Mouse (Mus musculus) forebrain, postnatal 0 days (tissue): ENCODE data around the gene Capza2. TPM values are rescaled to one million over a fixed set of nuclear protein-coding genes. Genes with fewer than 3 reads are reported as not detected.

ENCODE experiments used
- ATAC-seq: fragments of 200-750 bp; cut with Nextera tagmentation; 2 replicates; pipeline ENCODE4 v1.8.0; 2017; ENCODE audit warnings: mild to moderate bottlenecking, moderate library complexity
- DNase-seq: peaks from one replicate; pipeline ENCODE4 v3.0.0-alpha.2; 2015
- H3K27ac ChIP-seq: fragments of 300-500 bp; sonication (generic); 2 replicates; pipeline ENCODE4 v1.5.1; 2014; ENCODE audit warnings: low read depth, mild to moderate bottlenecking, antibody characterized with exemption, low read length, moderate library complexity, mixed read lengths
- H3K27me3 ChIP-seq: fragments of 300-500 bp; sonication (generic); 2 replicates; pipeline ENCODE4 v1.6.1; 2014; ENCODE audit warnings: mild to moderate bottlenecking, low read length, mixed read lengths; ENCODE audit not compliant: insufficient read depth
- H3K36me3 ChIP-seq: fragments of 300-500 bp; sonication (generic); 2 replicates; pipeline ENCODE4 v1.6.1; 2014; ENCODE audit warnings: mild to moderate bottlenecking, moderate library complexity; ENCODE audit not compliant: insufficient read depth
- H3K4me1 ChIP-seq: fragments of 300-500 bp; sonication (generic); 2 replicates; pipeline ENCODE4 v1.6.1; 2014; ENCODE audit warnings: antibody characterized with exemption; ENCODE audit not compliant: insufficient read depth
- H3K4me2 ChIP-seq: fragments of 300-500 bp; sonication (generic); 2 replicates; pipeline ENCODE4 v1.6.1; 2014; ENCODE audit warnings: low read depth, mild to moderate bottlenecking, moderate library complexity
- H3K4me3 ChIP-seq: fragments of 300-500 bp; sonication (generic); 2 replicates; pipeline ENCODE4 v1.5.1; 2014; ENCODE audit warnings: low read depth, low read length, mixed read lengths
- H3K9ac ChIP-seq: fragments of 300-500 bp; sonication (generic); 2 replicates; pipeline ENCODE4 v1.6.1; 2014; ENCODE audit warnings: mild to moderate bottlenecking
- H3K9me3 ChIP-seq: fragments of 300-500 bp; sonication (generic); 2 replicates; pipeline ENCODE4 v1.6.1; 2016; ENCODE audit warnings: low read length
- CTCF ChIP-seq: sonication (generic); IDR thresholded peaks from 2 replicates; pipeline ENCODE4 v1.5.1; 2016; ENCODE audit warnings: antibody characterized with exemption, control low read depth, low read depth
- WGBS: fragments of 180-500 bp; shearing (Covaris S2); extraction: QIAGEN DNeasy Blood & Tissue Kit; methylation state at CpG from one replicate; pipeline ENCODE4 v1.1.7; 2014; 5-methylcytosine and 5-hydroxymethylcytosine counted together
- polyA plus RNA-seq: library from polyadenylated mRNA; unstranded; fragments of >200 nt; fragmentation: Nextera tagmentation; extraction: Ambion mirVana; gene quantifications from 2 replicates; pipeline ENCODE4 v1.2.1, GENCODE M21; 2015
- total RNA-seq: library from RNA; depleted of rRNA; stranded (reverse); fragments of >200 nt; gene quantifications from 2 replicates; pipeline ENCODE4 v1.2.3, GENCODE M21; 2014

The Capza2 gene
- total and polyA plus RNA-seq, 2 experiments from 2014 or later: 204 to 268 TPM

DNA sequence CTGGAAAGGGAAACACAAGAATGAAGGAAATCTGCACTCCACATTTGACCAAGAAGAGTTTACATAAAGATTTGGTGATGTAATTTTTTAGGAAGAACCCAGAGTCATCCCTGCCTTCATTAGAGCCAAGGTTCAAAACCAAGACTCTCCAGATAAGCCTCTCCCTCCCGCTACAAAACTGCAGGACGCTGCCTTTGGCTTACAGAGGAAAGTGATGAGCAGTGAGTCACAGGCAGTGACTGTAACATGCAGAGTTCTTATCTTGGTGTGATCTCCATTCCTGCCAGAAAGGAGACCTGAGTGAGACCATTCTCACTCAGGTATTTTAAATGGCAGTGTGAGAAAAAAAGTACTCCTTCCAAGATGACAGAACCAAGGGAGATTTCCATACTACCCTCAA lies 34.5 kb upstream of the Capza2 start:
- Histone ChIP-seq H3K4me2 (no peak overlapping the region), H3K9ac (no peak overlapping the region), H3K36me3 (no peaks in the 10 kb centered on the region), H3K4me3 (no peak overlapping the region), H3K27ac (no peak overlapping the region), H3K27me3 (no peaks in the 10 kb centered on the region), H3K9me3 (no peaks in the 10 kb centered on the region), H3K4me1 (no peaks in the 10 kb centered on the region)
- WGBS: 73% methylated on average over 2 of the region's 2 CpGs
- TF ChIP-seq CTCF: no peak
- ATAC-seq (no peak), DNase-seq (no peak)

DNA sequence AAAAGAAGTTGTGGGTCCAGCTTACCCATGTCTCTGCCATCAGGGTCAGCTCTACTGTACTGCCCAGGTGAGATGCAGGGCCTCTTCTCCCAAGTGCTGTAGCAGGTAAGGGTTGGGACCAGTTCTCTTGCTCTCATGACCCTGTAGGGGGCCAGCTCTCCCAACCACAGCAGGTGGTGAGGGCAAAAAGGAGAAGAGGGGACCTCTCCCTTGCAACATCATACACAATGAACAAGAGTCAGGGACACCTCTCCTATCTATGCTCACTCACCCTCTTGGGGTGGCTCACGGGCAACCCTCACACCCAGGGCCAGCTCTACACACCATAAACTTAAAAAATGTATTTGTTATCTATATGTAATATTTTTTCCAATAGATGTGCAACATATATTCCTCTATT lies 29.1 kb upstream of the Capza2 start:
- 73% methylated on average over 1 of the region's 1 CpGs for WGBS

DNA sequence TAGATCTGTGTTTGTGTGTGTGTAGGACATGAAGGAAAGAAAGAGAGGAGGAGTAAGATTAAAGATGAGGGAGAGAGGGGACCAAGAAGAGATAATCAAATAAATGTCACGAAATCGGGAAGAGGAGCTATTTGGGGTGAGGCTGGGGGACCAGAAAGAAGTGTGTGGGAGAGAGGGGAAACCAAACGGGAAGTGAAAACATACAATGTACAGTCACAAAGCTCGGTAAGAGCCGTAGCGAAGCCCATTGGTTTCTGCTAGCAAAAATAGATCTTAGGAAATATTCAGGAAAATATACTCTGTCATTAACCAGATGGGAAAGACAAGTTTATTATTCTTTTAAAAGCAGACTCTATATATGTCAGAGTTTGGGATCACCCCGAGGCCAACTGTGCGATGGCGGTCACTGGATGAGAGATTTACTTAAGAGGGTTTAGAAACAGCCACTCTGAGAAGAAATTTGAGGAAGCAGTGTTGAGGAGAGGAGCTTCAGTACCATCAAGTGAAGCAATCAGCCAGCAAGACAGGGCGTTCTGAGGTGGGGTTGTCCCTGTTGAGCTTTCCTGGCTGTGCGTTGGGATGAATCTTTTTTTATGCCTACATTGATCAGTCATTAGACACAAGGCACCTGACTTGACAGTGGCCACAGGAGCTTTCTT lies 24.6 kb upstream of the Capza2 start:
- Histone ChIP-seq H3K27ac (no peak overlapping the region), H3K9ac (no peak overlapping the region), H3K4me1 (no peaks in the 10 kb centered on the region), H3K4me3 (no peak overlapping the region), H3K36me3 (no peaks in the 10 kb centered on the region), H3K9me3 (no peaks in the 10 kb centered on the region), H3K4me2 (no peak overlapping the region), H3K27me3 (no peaks in the 10 kb centered on the region)
- no peak for ATAC-seq
- 90% methylated on average over 11 of the region's 11 CpGs for WGBS
- no peak for TF ChIP-seq CTCF
- no peak for DNase-seq

More for the DNA sequence above, 29.1 kb upstream of the Capza2 start:
- no peak for DNase-seq
- no peak for ATAC-seq
- Histone ChIP-seq H3K9ac (no peak overlapping the region), H3K9me3 (no peaks in the 10 kb centered on the region), H3K4me3 (no peak overlapping the region), H3K4me2 (no peak overlapping the region), H3K27ac (no peak overlapping the region), H3K27me3 (no peaks in the 10 kb centered on the region), H3K36me3 (no peaks in the 10 kb centered on the region), H3K4me1 (no peaks in the 10 kb centered on the region)
- no peak for TF ChIP-seq CTCF

DNA sequence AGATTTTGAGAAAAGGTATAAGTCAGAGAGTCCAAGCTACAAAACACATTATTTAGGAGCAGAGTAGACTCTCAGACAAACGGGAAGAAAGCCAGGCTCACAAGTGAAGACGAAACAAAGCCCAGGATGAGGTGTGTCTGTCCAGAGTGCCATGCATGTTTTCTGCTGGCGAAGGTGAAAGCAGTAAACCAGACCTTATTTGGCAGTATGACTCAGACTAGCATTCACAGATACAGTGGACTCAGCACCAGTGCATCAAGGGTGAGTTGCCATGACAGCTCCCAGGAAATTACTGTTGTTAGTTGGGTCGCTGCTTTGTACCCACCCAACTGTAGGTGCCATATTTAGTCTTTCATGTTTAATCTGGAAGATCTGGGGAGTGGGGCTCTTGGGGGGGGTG lies 23.4 kb upstream of the Capza2 start:
- Histone ChIP-seq H3K27ac (no peak overlapping the region), H3K27me3 (no peaks in the 10 kb centered on the region), H3K36me3 (no peaks in the 10 kb centered on the region), H3K9me3 (no peaks in the 10 kb centered on the region), H3K4me1 (no peaks in the 10 kb centered on the region), H3K4me3 (no peak overlapping the region), H3K9ac (no peak overlapping the region), H3K4me2 (no peak overlapping the region)
- DNase-seq (no peak), ATAC-seq (no peak)
- 94% methylated on average over 4 of the region's 4 CpGs for WGBS
- no peak for TF ChIP-seq CTCF

DNA sequence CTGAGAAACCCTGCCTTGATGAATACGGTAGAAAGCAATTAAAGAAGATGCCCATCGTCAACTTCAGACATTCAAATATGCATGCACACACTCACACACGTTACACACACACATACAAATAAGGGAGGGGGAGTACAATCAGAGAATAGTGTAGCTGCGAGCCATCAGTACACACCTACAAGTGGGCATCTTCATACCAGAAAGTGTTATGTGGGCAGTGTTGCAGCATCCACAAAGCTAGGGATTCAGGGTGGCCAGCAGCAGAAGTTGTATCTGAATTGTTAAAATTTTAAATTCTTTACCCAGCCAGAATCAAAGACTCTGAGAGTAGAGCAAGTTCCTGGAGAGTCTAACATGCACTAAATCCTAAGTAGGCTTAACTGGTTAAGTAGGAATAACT lies 15.2 kb upstream of the Capza2 start:
- no peak for ATAC-seq
- Histone ChIP-seq H3K9me3 (no peaks in the 10 kb centered on the region), H3K27me3 (no peaks in the 10 kb centered on the region), H3K4me3 (no peak overlapping the region), H3K9ac (no peak overlapping the region), H3K27ac (no peak overlapping the region), H3K4me1 (no peaks in the 10 kb centered on the region), H3K4me2 (no peak overlapping the region), H3K36me3 (no peaks in the 10 kb centered on the region)
- no peak for TF ChIP-seq CTCF
- 80% methylated on average over 4 of the region's 4 CpGs for WGBS
- no peak for DNase-seq

DNA sequence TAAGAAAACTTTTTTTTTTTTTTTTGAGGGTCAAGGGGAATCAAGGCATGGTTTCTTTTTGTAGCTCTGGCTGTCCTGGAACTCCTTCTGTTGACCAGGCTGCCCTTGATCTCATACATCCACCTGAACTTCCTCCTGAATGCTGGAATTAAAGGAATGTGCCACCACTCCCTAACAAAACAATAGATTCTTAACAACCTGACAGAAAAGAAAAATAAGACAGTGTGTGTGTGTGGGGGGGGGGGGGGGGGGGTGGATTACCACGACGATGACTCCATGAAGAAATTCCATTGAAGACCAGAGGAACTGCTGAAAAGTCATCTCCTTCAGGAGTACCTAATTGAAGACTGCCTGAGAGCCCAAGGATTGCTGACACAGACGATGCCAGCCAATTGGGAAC lies 14.6 kb upstream of the Capza2 start:
- Histone ChIP-seq H3K4me2 (no peak overlapping the region), H3K9me3 (no peaks in the 10 kb centered on the region), H3K4me3 (no peak overlapping the region), H3K9ac (no peak overlapping the region), H3K27ac (no peak overlapping the region), H3K4me1 (no peaks in the 10 kb centered on the region), H3K27me3 (no peaks in the 10 kb centered on the region), H3K36me3 (no peaks in the 10 kb centered on the region)
- DNase-seq: no peak
- TF ChIP-seq CTCF: no peak
- WGBS: 65% methylated on average over 3 of the region's 3 CpGs
- ATAC-seq: no peak

DNA sequence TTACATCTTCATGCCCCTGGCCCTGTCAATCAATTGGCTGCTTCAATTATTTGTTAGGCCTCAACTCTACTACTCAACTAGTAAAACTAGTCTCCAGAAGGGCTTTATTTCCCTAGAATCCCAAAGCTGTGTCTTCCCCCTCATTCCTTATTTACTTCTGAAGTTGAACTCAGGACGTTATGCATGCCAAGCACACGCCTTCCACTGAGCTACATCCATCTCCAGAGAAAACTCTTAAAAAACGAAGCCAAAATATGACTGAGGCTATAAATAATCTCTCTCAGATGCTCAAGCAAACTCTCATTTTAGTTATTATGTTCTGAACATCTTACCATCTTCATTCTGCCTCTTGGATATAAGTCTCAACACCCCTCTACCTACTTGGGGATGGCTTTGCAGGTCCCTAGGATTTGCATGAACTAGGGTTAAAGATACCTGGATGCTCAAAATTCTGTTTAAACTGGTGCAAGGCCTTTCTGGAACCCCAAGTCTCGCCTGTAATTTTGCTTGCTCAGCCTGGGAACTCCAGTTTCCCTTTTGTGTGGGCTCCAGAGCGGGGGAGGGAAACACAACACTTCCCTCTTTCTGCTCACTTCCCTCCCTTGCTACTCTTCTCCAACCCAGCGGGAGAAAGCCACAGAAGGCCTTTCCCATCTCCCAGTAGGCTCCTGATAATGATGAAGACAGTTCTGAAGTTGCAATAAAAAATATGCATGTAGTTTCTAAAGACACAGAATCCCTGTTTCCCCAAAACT lies 7.2 kb upstream of the Capza2 start:
- Histone ChIP-seq H3K27me3 (no peaks in the 10 kb centered on the region), H3K27ac (peak overlapping the region; percentile 15; the same call in 1 of the 2 replicates), H3K4me2 (no peak overlapping the region), H3K36me3 (no peaks in the 10 kb centered on the region), H3K4me3 (no peak overlapping the region), H3K4me1 (no peaks in the 10 kb centered on the region), H3K9me3 (no peaks in the 10 kb centered on the region), H3K9ac (no peak overlapping the region)
- 58% methylated on average over 6 of the region's 6 CpGs for WGBS
- ATAC-seq: no peak; the same call in 1 of the 2 replicates
- no peak for TF ChIP-seq CTCF
- no peak for DNase-seq
